Mouse (Mus musculus) ES-E14 (cell line): ENCODE data around the gene Ext2.

Experiments used
- HCFC1 ChIP-seq: IDR thresholded peaks from 2 replicates; pipeline ENCODE4 v1.6.1; 2012; ENCODE audit warnings: low read length, inconsistent platforms, borderline replicate concordance; ENCODE audit not compliant: insufficient read depth
- ZC3H11A ChIP-seq: IDR thresholded peaks from 2 replicates; pipeline ENCODE4 v1.6.1; 2012; ENCODE audit warnings: low read depth, mild to moderate bottlenecking, inconsistent platforms, low read length, borderline replicate concordance
- ZNF384 ChIP-seq: IDR thresholded peaks from 2 replicates; pipeline ENCODE4 v1.6.1; 2012; ENCODE audit warnings: low read depth, low read length, inconsistent platforms

DNA sequence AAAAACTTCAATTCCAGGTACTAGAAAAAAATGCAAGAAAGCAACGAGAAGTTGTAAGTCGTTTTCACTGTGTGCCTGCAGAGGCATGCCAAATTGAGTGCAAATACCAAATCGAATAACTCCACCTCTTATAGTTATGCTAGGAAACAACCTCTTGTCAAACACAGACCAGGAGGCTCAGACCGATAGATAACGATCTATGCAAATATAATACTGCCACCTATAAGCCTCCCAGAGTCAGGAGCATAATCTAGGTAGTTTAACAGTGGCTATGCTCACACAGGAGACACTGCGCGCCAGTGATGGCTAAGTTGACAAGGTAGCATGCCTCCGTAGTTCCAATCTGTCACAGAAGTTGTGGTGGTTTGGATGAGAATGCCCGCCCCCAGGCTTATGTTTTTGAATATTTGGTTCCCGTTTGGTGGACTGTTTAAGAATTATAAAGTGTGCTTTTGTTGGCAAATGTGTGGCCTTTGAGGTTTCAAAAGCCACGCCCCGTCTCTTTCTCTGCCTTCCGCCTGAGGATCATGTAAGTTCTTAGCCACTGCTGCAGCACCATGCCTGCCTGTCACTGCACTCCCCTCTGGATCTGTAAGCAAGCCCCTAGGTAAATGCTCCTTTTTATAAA, 28.1 kb upstream of the Ext2 start:
- TF ChIP-seq HCFC1 (no peak), ZC3H11A (no peak), ZNF384 (no peak)
